ENCODE assay signal across 26 mouse cellular contexts in genomic region chr7:97382661-97383060, GRCm38 (mm10). TPM values are rescaled to one million over a fixed set of nuclear protein-coding genes. Genes with fewer than 3 reads are reported as not detected.
"Had no signal": no experiment of that assay in that cellular context is flagged by ENCODE, and none has a peak within 500 bp of the region (broad histone marks: within the 10 kb centered on the region; RNA-seq: fewer than 3 reads in every experiment).

No protein-coding gene starts in this region.

- H3K4me1 ChIP-seq: heart, embryonic 13.5 days; heart, embryonic 15.5 days; hindbrain, embryonic 10.5 days; hindbrain, embryonic 12.5 days; intestine, embryonic 15.5 days; limb, embryonic 13.5 days; limb, embryonic 15.5 days had no signal

- H3K9me3 ChIP-seq: heart, embryonic 13.5 days; heart, embryonic 15.5 days; hindbrain, embryonic 10.5 days; hindbrain, embryonic 12.5 days; intestine, embryonic 15.5 days; limb, embryonic 13.5 days; limb, embryonic 15.5 days had no signal

- H3K27me3 ChIP-seq: heart, embryonic 13.5 days; heart, embryonic 15.5 days; hindbrain, embryonic 12.5 days; intestine, embryonic 15.5 days; limb, embryonic 13.5 days; limb, embryonic 15.5 days had no signal

- DNase-seq: gastrocnemius, adult 2 months; gastrocnemius, postnatal 10 days; gastrocnemius, postnatal 25 days; heart, adult 2 months; heart, postnatal 14 days; heart, postnatal 4 days; kidney, adult 18-20 months; kidney, adult 8-10 months; kidney, postnatal 10 days; kidney, postnatal 25 days; kidney, postnatal 4 days had no signal

- H3K4me3 ChIP-seq: gastrocnemius, adult 2 months; heart, adult 2 months; heart, embryonic 13.5 days; heart, embryonic 15.5 days; hindbrain, embryonic 10.5 days; hindbrain, embryonic 12.5 days; intestine, embryonic 15.5 days; layer of hippocampus, adult 2 months; left cerebral cortex, adult 2 months; limb, embryonic 13.5 days; limb, embryonic 15.5 days had no signal

- H3K4me2 ChIP-seq: heart, embryonic 13.5 days; heart, embryonic 15.5 days; hindbrain, embryonic 12.5 days; hindbrain, embryonic 14.5 days; intestine, embryonic 15.5 days; limb, embryonic 13.5 days; limb, embryonic 15.5 days had no signal

- ATAC-seq: hindbrain, embryonic 16.5 days; inflammation-experienced regulatory T-cells, adult 6 months; intestine, embryonic 15.5 days; intestine, postnatal 0 days had no signal

- H3K27ac ChIP-seq: gastrocnemius, adult 2 months; heart, adult 2 months; heart, embryonic 13.5 days; heart, embryonic 15.5 days; hindbrain, embryonic 10.5 days; hindbrain, embryonic 12.5 days; hindbrain, embryonic 14.5 days; intestine, embryonic 15.5 days; layer of hippocampus, adult 2 months; left cerebral cortex, adult 2 months; limb, embryonic 13.5 days; limb, embryonic 15.5 days; liver, embryonic 14.5 days had no signal

- H3K9ac ChIP-seq: heart, embryonic 13.5 days; heart, embryonic 15.5 days; hindbrain, embryonic 12.5 days; hindbrain, embryonic 14.5 days; intestine, embryonic 15.5 days; limb, embryonic 13.5 days; limb, embryonic 15.5 days; liver, embryonic 14.5 days had no signal

RNA-seq across cellular contexts. Expression of gene Thrsp, which starts 34.9 kb away (rescaled TPM):
- total RNA-seq: granulocyte monocyte progenitor cell, adult 5-6 weeks had no signal

RNA-seq across cellular contexts. Expression of gene Usp35, which starts 50.8 kb away (rescaled TPM):
- total RNA-seq: granulocyte monocyte progenitor cell, adult 5-6 weeks had no signal
